Mouse (Mus musculus) embryo, embryonic 10.5 days (tissue): ENCODE measurements around the gene Xdh.

Experiments
- DNase-seq: peaks from one replicate; pipeline ENCODE4 v3.0.0-alpha.2; 2015; ENCODE audit warnings: low spot score

The Xdh gene

DNA sequence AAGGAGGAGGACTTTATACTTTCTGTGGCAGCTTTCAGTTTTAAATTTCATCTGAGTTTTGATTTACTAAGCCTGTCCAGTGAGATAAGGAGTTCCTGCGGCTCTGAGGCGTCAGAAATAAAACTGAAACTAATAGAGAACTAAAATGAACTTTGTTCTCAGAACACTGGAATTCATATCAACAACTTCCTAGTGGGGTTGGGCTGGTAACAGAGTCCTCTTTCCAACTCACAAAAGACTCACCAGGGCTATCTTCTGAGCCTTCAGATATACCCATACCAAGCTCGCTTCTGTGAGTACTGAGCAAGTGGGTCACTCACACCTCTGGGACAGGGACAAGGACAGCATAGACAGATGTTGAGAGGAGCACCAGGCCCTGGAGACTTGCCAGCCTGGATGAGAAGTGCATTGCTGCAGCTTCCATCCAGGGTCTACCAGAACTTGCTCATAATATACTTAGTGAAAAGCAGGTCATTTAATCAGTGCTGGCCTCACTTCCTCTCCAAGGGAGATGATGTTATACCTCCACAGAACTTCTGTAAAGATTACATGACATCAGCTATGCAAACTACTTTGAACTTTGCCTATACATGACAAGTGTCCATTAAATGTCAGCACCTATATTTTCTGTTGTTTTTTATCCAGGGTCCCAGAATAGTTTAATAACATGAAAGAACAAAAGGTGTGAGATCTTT lies 7.6 kb downstream of the Xdh start:
- no peak for DNase-seq

DNA sequence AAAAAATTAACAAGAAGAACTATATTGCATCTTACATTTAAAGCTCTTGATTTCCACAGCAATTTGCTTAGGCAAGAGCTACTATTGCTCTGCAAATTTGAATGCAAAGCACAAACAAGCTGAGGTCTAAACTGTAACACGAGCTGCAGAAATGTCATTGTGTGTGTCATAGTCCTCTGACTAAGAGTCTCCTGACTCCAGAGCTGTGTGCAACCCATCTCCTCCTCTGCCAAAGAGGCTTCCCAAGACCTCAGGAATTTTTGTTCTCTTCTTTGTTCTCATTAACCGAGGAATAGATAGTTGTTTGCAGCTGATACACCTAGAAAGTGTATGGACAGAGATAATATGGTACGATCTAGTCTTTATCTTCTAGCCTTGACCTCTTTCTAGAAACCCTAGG lies 8.2 kb downstream of the Xdh start:
- no peak for DNase-seq

GRCm38 (mm10) chr17:73937073-73937472 lies 12.9 kb downstream of the Xdh start:
- DNase-seq: no peak

DNA sequence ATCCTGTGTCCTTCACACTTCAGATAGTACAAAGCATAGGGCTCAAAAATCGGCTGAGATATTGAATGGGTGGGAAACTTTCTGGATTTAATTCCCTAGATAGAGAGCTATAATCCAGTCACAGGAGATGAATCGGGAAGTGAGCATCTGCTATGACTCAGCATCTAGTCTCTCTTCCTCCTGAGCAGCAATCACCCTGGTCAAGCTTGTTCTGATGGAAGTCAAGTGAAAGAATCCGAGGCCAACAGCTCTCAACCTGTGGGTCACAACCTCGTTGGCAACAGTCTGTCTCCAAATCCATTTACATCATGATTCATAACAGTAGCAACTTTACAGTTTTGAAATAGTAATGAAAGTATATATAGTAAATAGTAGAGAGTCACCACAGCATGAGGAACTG lies 14.8 kb downstream of the Xdh start:
- DNase-seq: no peak

DNA sequence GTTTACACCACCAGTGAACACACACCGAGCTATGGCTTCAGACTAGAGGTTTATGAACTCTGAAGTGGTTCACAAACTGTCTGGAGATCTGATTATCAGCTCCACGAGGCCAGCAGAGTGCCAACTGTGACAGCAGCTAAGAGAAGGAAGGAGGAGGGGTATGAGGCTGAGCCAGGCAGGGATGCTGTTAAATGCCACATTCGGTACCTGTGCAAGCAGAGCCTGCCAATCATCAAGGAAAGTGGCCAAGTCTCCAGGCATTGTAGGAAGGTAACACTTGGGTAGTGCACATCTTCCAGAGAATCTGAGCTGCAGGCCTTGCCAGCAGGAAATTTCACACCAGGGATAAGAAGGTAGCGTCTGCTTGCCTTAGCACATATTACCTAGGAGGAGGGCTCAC lies 15.7 kb downstream of the Xdh start:
- DNase-seq: no peak

GRCm38 (mm10) chr17:73933616-73934015 lies 16.4 kb downstream of the Xdh start:
- no peak for DNase-seq

- DNase-seq: no peak
Measured at GRCm38 (mm10) chr17:73932497-73933059, 17.4 kb downstream of the Xdh start.

DNA sequence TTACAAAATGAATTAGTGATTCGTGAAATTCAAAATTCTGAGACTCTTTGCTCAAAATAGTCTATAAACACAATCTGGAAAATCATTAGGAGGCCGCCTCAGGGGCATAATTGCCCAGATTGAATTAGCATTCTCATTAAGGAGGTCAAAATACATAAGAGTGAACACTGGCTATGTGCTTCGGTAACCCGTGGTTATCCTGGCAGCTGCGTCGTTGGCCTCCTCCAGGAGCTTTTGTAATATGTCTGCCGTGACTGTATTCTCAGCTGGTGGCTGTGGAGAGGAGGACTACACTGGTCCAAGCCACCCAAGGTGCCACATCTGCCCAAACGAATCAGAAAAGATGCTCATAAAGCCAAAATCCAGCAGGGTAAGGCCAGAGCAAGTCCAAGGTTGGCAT lies 30.5 kb downstream of the Xdh start:
- no peak for DNase-seq

DNA sequence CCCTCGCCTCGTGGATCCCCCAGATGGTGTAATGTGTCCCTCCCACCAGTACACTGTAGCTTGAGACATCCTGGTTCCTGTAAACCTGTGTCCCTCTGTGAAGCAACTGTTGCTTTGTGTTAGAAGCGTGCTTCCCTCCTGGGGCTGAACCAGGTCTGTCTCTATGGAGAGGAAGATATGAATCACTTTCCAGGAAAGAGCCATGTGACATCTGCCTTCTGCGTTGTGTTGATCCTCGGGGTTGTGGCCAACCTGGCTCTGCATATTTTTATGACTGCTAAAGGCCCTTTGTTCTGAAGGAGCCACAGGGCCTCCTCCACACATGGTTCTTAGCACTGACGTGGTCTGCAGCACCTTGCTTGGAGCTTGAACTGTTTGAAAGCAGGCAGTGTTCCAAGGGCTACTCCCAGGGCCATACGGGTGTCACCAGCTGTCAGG lies 31.0 kb downstream of the Xdh start:
- DNase-seq: no peak

- DNase-seq: no peak
Measured at GRCm38 (mm10) chr17:73918138-73918537, 31.9 kb downstream of the Xdh start.

- DNase-seq: peak; percentile 5
Measured at GRCm38 (mm10) chr17:73917713-73918112, 32.3 kb downstream of the Xdh start.

- DNase-seq: no peak
Measured at GRCm38 (mm10) chr17:73914730-73915129, 35.3 kb downstream of the Xdh start.

- DNase-seq: no peak
Measured at GRCm38 (mm10) chr17:73906076-73906475, 43.9 kb downstream of the Xdh start.

GRCm38 (mm10) chr17:73905043-73905750 lies 44.8 kb downstream of the Xdh start:
- DNase-seq: no peak

- DNase-seq: no peak
Measured at GRCm38 (mm10) chr17:73903121-73903520, 46.9 kb downstream of the Xdh start.

DNA sequence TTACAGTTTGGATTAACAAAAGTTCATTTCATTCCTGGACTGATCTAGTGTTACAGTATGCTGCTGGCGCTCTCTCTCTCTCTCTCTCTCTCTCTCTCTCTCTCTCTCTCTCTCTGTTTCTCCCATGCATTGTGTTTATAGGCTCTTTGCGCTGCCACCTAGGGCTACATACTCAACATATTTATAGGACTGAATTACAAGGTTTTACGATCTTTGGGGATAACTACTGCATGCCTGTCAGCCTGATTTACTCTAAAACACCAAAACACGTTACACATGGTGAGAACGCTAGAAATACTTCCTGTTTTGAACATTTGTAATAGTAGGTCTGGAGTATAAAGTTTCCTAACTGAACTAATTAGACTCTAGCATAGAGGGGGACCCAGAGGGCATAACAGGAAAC lies 47.8 kb downstream of the Xdh start:
- DNase-seq: no peak

DNA sequence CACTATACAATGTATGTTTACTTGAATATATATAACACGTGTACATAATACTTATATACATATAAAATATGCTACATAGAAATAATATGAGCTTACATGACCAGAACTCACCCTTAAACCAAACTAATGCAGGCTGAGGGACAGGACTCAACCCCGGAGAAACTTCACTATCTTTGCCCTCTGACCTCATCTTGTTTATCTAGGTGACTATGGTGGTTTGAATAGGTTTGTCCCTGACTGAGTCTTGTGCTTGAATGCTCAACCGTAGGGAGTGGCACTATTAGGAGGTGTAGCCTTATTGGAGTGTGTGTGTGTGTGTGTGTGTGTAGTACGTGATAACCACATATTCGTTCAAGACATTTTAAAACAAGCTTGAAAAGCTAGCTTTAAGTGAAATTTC lies 55.6 kb downstream of the Xdh start:
- DNase-seq: no peak

DNA sequence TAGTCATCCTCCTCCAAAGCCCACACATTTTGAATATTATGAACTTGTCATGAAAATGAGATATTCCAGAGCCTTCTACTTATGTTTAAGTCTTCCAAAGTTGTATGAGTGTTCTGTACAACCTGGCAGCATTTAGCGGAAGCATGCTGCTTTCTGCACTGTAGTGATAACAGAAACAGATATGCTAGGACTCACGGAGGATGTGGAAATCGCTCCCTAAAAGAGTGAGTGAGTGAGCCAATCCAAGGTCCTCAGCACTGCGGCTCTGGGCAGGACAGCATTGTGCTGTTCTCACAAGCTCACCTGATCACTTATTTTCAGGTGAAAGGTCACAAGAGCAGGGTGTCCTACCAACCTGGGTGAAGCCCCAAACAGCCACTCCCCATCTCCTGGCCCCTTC lies 56.2 kb downstream of the Xdh start:
- no peak for DNase-seq

DNA sequence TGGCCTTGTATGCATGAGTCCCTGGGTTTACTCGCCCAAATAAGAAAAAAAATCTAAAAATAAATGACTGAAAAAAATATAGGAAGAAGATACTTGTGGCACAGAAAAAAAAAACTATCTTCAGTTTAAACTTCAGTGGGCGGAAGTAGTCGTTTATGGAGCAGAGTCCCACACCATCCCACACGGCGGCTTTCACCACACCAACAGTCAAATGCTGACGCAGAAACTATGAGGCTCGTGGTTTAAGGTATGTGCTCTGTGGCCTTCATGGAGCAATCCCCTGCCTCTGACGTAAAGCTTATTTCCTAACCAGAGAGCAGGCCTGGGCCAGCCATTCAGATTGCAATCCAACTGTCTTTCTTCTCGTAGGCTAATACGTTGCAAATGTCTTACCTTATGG lies 56.8 kb downstream of the Xdh start:
- DNase-seq: no peak

- peak; percentile 7 for DNase-seq
Measured at GRCm38 (mm10) chr17:73891590-73891989, 58.4 kb downstream of the Xdh start.

GRCm38 (mm10) chr17:73886071-73886785 lies 63.8 kb downstream of the Xdh start:
- DNase-seq: peak; percentile 1

DNA sequence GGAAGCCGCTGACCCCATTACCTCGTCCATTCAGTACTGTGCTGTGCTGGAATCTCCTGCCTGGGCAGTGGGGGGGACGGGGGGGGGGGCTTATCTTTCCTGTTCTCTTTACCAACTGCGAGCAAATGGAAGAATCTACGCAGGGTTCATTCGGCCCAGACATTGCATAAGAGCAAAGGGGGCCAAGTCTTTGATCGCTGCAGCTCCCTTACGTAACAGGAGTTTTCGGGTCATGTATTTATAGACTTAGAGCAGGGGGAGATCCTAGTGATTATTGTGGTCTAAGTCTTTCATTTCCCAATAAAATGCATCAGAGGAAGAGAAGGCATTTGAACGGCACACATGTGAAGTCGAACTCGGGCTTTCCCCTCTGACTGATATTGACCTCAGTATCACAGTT lies 66.7 kb downstream of the Xdh start:
- no peak for DNase-seq

DNA sequence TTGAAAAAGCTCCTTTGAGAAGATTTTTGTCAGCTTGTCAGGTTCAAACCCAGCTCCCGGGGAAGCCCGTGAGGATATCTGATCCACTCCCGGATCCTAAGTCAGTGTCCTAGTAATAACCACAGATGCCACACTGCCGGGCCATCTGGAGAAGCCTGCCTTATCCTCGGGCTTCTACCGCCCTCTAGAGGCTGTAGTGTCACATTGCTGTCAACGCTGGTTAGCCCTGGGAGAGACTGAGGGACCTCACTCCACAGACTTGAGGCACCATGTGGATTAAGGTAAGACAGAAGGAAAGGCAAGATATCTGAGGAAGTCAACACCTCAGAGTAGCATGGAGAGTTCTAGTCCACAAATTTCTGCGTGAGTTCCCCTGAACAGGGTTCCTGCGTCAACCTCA lies 67.8 kb downstream of the Xdh start:
- DNase-seq: peak; percentile 95
